Mouse (Mus musculus): Measurements from ENCODE around the gene Fgr. TPM values are rescaled to one million over a fixed set of nuclear protein-coding genes. Genes with fewer than 3 reads are reported as not detected.

The Fgr gene
- polyA plus RNA-seq, 1 experiment = 0.15 TPM

- peak overlapping the region; percentile 68 for H3K27ac ChIP-seq (ENCODE audit: insufficient read depth, low read length)
- TF ChIP-seq POLR2A (IDR thresholded peaks at IDR 0.05; ENCODE audit: extremely low read depth, insufficient read depth, low read length) = no peak
- TF ChIP-seq CTCF (IDR thresholded peaks at IDR 0.05; ENCODE audit: extremely low read depth, insufficient read depth, low read length) = no peak
- peaks cover 4% of the 10 kb centered on the region for H3K4me1 ChIP-seq (ENCODE audit: control insufficient read depth, insufficient read depth, low read length)
- no peak overlapping the region for H3K4me3 ChIP-seq (ENCODE audit: insufficient read depth, low read length)
These were observed 14.9 kb upstream of the Fgr start for GRCm38 (mm10) chr4:132958741-132959678.

GRCm38 (mm10) chr4:132959679-132960045 lies 14.2 kb upstream of the Fgr start:
- Histone ChIP-seq H3K27ac (ENCODE audit: insufficient read depth, low read length) (peak overlapping the region; percentile 5; the same call in 1 of the 2 replicates), H3K4me1 (ENCODE audit: control insufficient read depth, insufficient read depth, low read length) (peaks cover 4% of the 10 kb centered on the region), H3K4me3 (ENCODE audit: insufficient read depth, low read length) (no peak overlapping the region)
- no peak for TF ChIP-seq POLR2A (IDR thresholded peaks at IDR 0.05; ENCODE audit: extremely low read depth, insufficient read depth, low read length)
- no peak for TF ChIP-seq CTCF (IDR thresholded peaks at IDR 0.05; ENCODE audit: extremely low read depth, insufficient read depth, low read length)

GRCm38 (mm10) chr4:132960313-132960712 lies 13.6 kb upstream of the Fgr start:
- H3K4me3 ChIP-seq (ENCODE audit: insufficient read depth, low read length) = no peak overlapping the region
- TF ChIP-seq CTCF (IDR thresholded peaks at IDR 0.05; ENCODE audit: extremely low read depth, insufficient read depth, low read length) (no peak), POLR2A (IDR thresholded peaks at IDR 0.05; ENCODE audit: extremely low read depth, insufficient read depth, low read length) (no peak)
- H3K4me1 ChIP-seq (ENCODE audit: control insufficient read depth, insufficient read depth, low read length) = peaks cover 4% of the 10 kb centered on the region
- H3K27ac ChIP-seq (ENCODE audit: insufficient read depth, low read length) = peak overlapping the region; percentile 5; the same call in 1 of the 2 replicates

- TF ChIP-seq POLR2A (IDR thresholded peaks at IDR 0.05; ENCODE audit: extremely low read depth, insufficient read depth, low read length) (no peak), CTCF (IDR thresholded peaks at IDR 0.05; ENCODE audit: extremely low read depth, insufficient read depth, low read length) (no peak)
- Histone ChIP-seq H3K27ac (ENCODE audit: insufficient read depth, low read length) (no peak overlapping the region), H3K4me3 (ENCODE audit: insufficient read depth, low read length) (no peak overlapping the region), H3K4me1 (ENCODE audit: control insufficient read depth, insufficient read depth, low read length) (peaks cover 4% of the 10 kb centered on the region)
These were observed 12.8 kb upstream of the Fgr start for GRCm38 (mm10) chr4:132960864-132961639.

GRCm38 (mm10) chr4:132961866-132962265 lies 12.0 kb upstream of the Fgr start:
- Histone ChIP-seq H3K4me1 (ENCODE audit: control insufficient read depth, insufficient read depth, low read length) (peaks cover 4% of the 10 kb centered on the region), H3K27ac (ENCODE audit: insufficient read depth, low read length) (no peak overlapping the region), H3K4me3 (ENCODE audit: insufficient read depth, low read length) (no peak overlapping the region)
- no peak for TF ChIP-seq CTCF (IDR thresholded peaks at IDR 0.05; ENCODE audit: extremely low read depth, insufficient read depth, low read length)
- TF ChIP-seq POLR2A (IDR thresholded peaks at IDR 0.05; ENCODE audit: extremely low read depth, insufficient read depth, low read length) = no peak

- Histone ChIP-seq H3K27ac (ENCODE audit: insufficient read depth, low read length) (no peak overlapping the region), H3K4me3 (ENCODE audit: insufficient read depth, low read length) (no peak overlapping the region), H3K4me1 (ENCODE audit: control insufficient read depth, insufficient read depth, low read length) (peaks cover 4% of the 10 kb centered on the region)
- no peak for TF ChIP-seq CTCF (IDR thresholded peaks at IDR 0.05; ENCODE audit: extremely low read depth, insufficient read depth, low read length)
- TF ChIP-seq POLR2A (IDR thresholded peaks at IDR 0.05; ENCODE audit: extremely low read depth, insufficient read depth, low read length) = no peak
These were observed 11.3 kb upstream of the Fgr start for GRCm38 (mm10) chr4:132962628-132963027.

- Histone ChIP-seq H3K4me3 (ENCODE audit: insufficient read depth, low read length) (no peak overlapping the region), H3K27ac (ENCODE audit: insufficient read depth, low read length) (no peak overlapping the region), H3K4me1 (ENCODE audit: control insufficient read depth, insufficient read depth, low read length) (peaks cover 4% of the 10 kb centered on the region)
- TF ChIP-seq POLR2A (IDR thresholded peaks at IDR 0.05; ENCODE audit: extremely low read depth, insufficient read depth, low read length) = no peak
- no peak for TF ChIP-seq CTCF (IDR thresholded peaks at IDR 0.05; ENCODE audit: extremely low read depth, insufficient read depth, low read length)
These were observed 10.5 kb upstream of the Fgr start for GRCm38 (mm10) chr4:132963436-132963835.

- Histone ChIP-seq H3K4me1 (ENCODE audit: control insufficient read depth, insufficient read depth, low read length) (peaks cover 4% of the 10 kb centered on the region), H3K27ac (ENCODE audit: insufficient read depth, low read length) (no peak overlapping the region), H3K4me3 (ENCODE audit: insufficient read depth, low read length) (no peak overlapping the region)
- TF ChIP-seq POLR2A (IDR thresholded peaks at IDR 0.05; ENCODE audit: extremely low read depth, insufficient read depth, low read length) = no peak
- TF ChIP-seq CTCF (IDR thresholded peaks at IDR 0.05; ENCODE audit: extremely low read depth, insufficient read depth, low read length) = no peak
These were observed 9.8 kb upstream of the Fgr start for GRCm38 (mm10) chr4:132964064-132964463.

GRCm38 (mm10) chr4:132964473-132964872 lies 9.4 kb upstream of the Fgr start:
- H3K4me3 ChIP-seq (ENCODE audit: insufficient read depth, low read length) = no peak overlapping the region
- H3K4me1 ChIP-seq (ENCODE audit: control insufficient read depth, insufficient read depth, low read length) = peaks cover 4% of the 10 kb centered on the region
- H3K27ac ChIP-seq (ENCODE audit: insufficient read depth, low read length) = no peak overlapping the region
- no peak for TF ChIP-seq POLR2A (IDR thresholded peaks at IDR 0.05; ENCODE audit: extremely low read depth, insufficient read depth, low read length)
- no peak for TF ChIP-seq CTCF (IDR thresholded peaks at IDR 0.05; ENCODE audit: extremely low read depth, insufficient read depth, low read length)

Measured in cortical plate, adult 2 months (tissue).